In the genomic region with DNA sequence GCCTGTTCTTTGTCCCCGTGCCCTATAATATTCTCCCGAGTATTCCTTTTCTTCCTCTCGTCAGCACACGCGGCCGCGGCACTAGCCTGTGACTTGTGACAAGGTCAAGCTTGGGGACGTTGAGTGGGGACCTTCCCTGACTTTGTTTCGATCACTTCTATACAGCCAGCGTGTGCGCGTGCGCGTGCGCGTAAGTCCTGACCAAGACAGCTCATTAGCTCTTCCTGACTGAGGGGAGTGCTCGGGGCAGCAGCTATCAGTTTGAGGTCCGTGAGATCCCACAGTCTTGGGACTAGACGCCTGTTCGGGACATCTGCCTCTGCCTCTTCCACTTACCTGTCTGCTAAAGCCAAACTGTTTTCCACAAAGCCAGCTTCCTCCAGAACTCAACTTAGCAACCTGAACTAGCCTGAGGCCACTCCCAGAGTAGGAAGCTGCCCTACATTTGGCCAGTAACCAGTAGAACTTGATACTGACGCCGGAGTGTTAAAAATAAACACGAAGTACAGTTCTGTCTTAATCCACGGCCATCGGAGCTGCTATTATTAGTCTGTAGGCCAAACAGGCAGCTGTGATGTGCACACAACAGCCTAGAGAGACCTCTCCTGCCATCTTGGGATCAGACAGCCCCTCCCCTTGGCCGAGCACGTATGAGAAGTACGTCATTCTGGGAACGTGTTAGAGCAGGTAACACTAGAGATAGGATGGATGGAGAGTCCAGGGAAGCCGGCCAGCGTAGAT, we compare ENCODE assay signal across 8 mouse cellular contexts. TPM values are rescaled to one million over a fixed set of nuclear protein-coding genes. Genes with fewer than 3 reads are reported as not detected.
DNase-seq lines count a peak whose midpoint lies in the region; ATAC-seq and TF ChIP-seq lines count a peak whose summit lies in the region.

No protein-coding gene starts in this region.

- no peak for DNase-seq in spleen, adult 2 months (ENCODE audit: low read depth in 1 of 2, low spot score in 2 of 2)
- no peak for DNase-seq in spleen, adult 12 weeks (ENCODE audit: low spot score)
- no peak for DNase-seq in stomach, postnatal 0 days (ENCODE audit: low spot score)
- no peak for DNase-seq in frontal cortex, postnatal 36 days (ENCODE audit: low spot score in 2 of 2)
- DNase-seq in frontal cortex, adult 2 months (ENCODE audit: extremely low spot score in 1 of 2, low spot score in 1 of 2), result no peak
- no peak for DNase-seq in thymus, postnatal 10 days (ENCODE audit: low spot score in 2 of 2)

- TF ChIP-seq EP300 in stomach, postnatal 0 days (optimal IDR thresholded peaks at IDR 0.05), result no peak

- TF ChIP-seq CTCF in spleen, adult 2 months (IDR thresholded peaks at IDR 0.05; ENCODE audit: extremely low read depth, insufficient read depth, insufficient read length, insufficient replicate concordance), result no peak
- no peak for TF ChIP-seq CTCF in stomach, postnatal 0 days (IDR thresholded peaks at IDR 0.05; ENCODE audit: low read depth)

- no peaks in the 10 kb centered on the region for H3K4me1 ChIP-seq in spleen, adult 2 months (ENCODE audit: control insufficient read depth, insufficient read depth, insufficient read length)
- peaks cover 53% of the 10 kb centered on the region for H3K4me1 ChIP-seq in heart, embryonic 16.5 days (ENCODE audit: control insufficient read depth, insufficient read depth, low read length)
- peaks cover 55% of the 10 kb centered on the region for H3K4me1 ChIP-seq in limb, embryonic 12.5 days (replicated peaks)
- peaks cover 29% of the 10 kb centered on the region for H3K4me1 ChIP-seq in stomach, postnatal 0 days (replicated peaks; ENCODE audit: control insufficient read depth, insufficient read depth)

- peak overlapping the region; percentile 77 for H3K9ac ChIP-seq in heart, embryonic 16.5 days (ENCODE audit: low read length)
- no peak overlapping the region for H3K9ac ChIP-seq in limb, embryonic 12.5 days (replicated peaks)
- H3K9ac ChIP-seq in stomach, postnatal 0 days (ENCODE audit: low read length), result peak overlapping the region; percentile 31; the same call in 1 of the 2 replicates

- TF ChIP-seq POLR2A in spleen, adult 2 months (IDR thresholded peaks at IDR 0.05; ENCODE audit: low read depth, low read length), result no peak

- 82% methylated on average over 31 of the region's 31 CpGs for WGBS in spleen, adult 2 months
- WGBS in heart, embryonic 16.5 days, result 30% methylated on average over 31 of the region's 31 CpGs
- 82% methylated on average over 31 of the region's 31 CpGs for WGBS in limb, embryonic 12.5 days
- 56% methylated on average over 31 of the region's 31 CpGs for WGBS in stomach, postnatal 0 days

- peak; percentile 88 for ATAC-seq in heart, embryonic 16.5 days (replicated peaks; ENCODE audit: extremely low read depth, insufficient read depth, low FRiP score)
- ATAC-seq in limb, embryonic 12.5 days (ENCODE audit: insufficient number of reproducible peaks, insufficient read depth, low FRiP score, low TSS enrichment, low read depth), result no peak
- peak; percentile 58 for ATAC-seq in stomach, postnatal 0 days (ENCODE audit: low FRiP score, low TSS enrichment)

- H3K4me2 ChIP-seq in heart, embryonic 16.5 days (ENCODE audit: low read depth, low read length), result peak overlapping the region; percentile 73
- H3K4me2 ChIP-seq in limb, embryonic 12.5 days, result 0 out of 2 replicates have a peak overlapping the region, but pooled peaks have one; percentile 4
- peak overlapping the region; percentile 15; the same call in 1 of the 2 replicates for H3K4me2 ChIP-seq in stomach, postnatal 0 days (replicated peaks; ENCODE audit: low read depth)

- H3K27ac ChIP-seq in spleen, adult 2 months (ENCODE audit: insufficient read depth, low read length), result peak overlapping the region; percentile 52
- H3K27ac ChIP-seq in heart, embryonic 16.5 days (ENCODE audit: low read length), result peak overlapping the region; percentile 99
- H3K27ac ChIP-seq in limb, embryonic 12.5 days, result no peak overlapping the region; the same call in 1 of the 2 replicates
- H3K27ac ChIP-seq in stomach, postnatal 0 days (replicated peaks), result peak overlapping the region; percentile 82

- no peaks in the 10 kb centered on the region for H3K9me3 ChIP-seq in heart, embryonic 16.5 days (replicated peaks; ENCODE audit: control insufficient read depth, low read length)
- no peaks in the 10 kb centered on the region for H3K9me3 ChIP-seq in limb, embryonic 12.5 days
- no peaks in the 10 kb centered on the region for H3K9me3 ChIP-seq in stomach, postnatal 0 days (ENCODE audit: control insufficient read depth, low read length)

- no peaks in the 10 kb centered on the region for H3K27me3 ChIP-seq in spleen, adult 2 months (ENCODE audit: control insufficient read depth, insufficient read depth, low read length)
- H3K27me3 ChIP-seq in heart, embryonic 16.5 days (ENCODE audit: control insufficient read depth, insufficient read depth, low read length), result no peaks in the 10 kb centered on the region
- no peaks in the 10 kb centered on the region for H3K27me3 ChIP-seq in limb, embryonic 12.5 days
- H3K27me3 ChIP-seq in stomach, postnatal 0 days (ENCODE audit: control insufficient read depth, insufficient read depth, low read length), result no peaks in the 10 kb centered on the region

- H3K36me3 ChIP-seq in spleen, adult 2 months (ENCODE audit: control insufficient read depth, insufficient read depth, low read length), result no peaks in the 10 kb centered on the region
- H3K36me3 ChIP-seq in heart, embryonic 16.5 days (ENCODE audit: control insufficient read depth, insufficient read depth), result no peaks in the 10 kb centered on the region
- H3K36me3 ChIP-seq in limb, embryonic 12.5 days, result no peaks in the 10 kb centered on the region
- H3K36me3 ChIP-seq in stomach, postnatal 0 days (ENCODE audit: control insufficient read depth, insufficient read depth, low read length), result no peaks in the 10 kb centered on the region

- H3K4me3 ChIP-seq in spleen, adult 2 months (ENCODE audit: extremely low read depth, insufficient read depth, insufficient read length), result no peak overlapping the region
- H3K4me3 ChIP-seq in heart, embryonic 16.5 days (ENCODE audit: low read length), result peak overlapping the region; percentile 46
- H3K4me3 ChIP-seq in limb, embryonic 12.5 days (replicated peaks), result no peak overlapping the region
- H3K4me3 ChIP-seq in stomach, postnatal 0 days (ENCODE audit: low read depth, low read length), result no peak overlapping the region

RNA-seq across cellular contexts. Expression of a gene that starts 17.8 kb away (rescaled TPM):
- polyA plus RNA-seq in spleen, adult 2 months (2012; rRNA removed), result 7.4 and 8.5 TPM in 2 replicates
- polyA plus RNA-seq in heart, embryonic 16.5 days (2015; fragmentation: Nextera tagmentation; extraction: Ambion mirVana), result 12.4 and 17.2 TPM in 2 replicates
- 8.0 and 14.3 TPM in 2 replicates for polyA plus RNA-seq in limb, embryonic 12.5 days (2016; fragmentation: Nextera tagmentation; extraction: Ambion mirVana)
- 10.7 and 11.5 TPM in 2 replicates for polyA plus RNA-seq in stomach, postnatal 0 days (2015; fragmentation: Nextera tagmentation; extraction: Ambion mirVana)
- 60.0 and 64.5 TPM in 2 replicates for polyA plus RNA-seq in frontal cortex, adult 2 months (2012; rRNA removed)

RNA-seq across cellular contexts. Expression of a gene that starts 29.4 kb away (rescaled TPM):
- not detected in 2 replicates for polyA plus RNA-seq in spleen, adult 2 months (2012; rRNA removed)
- polyA plus RNA-seq in heart, embryonic 16.5 days (2015; fragmentation: Nextera tagmentation; extraction: Ambion mirVana), result 0.21 and 0.31 TPM in 2 replicates
- polyA plus RNA-seq in limb, embryonic 12.5 days (2016; fragmentation: Nextera tagmentation; extraction: Ambion mirVana), result 0.24 TPM in 1 of 2 replicates, not detected in the other
- polyA plus RNA-seq in stomach, postnatal 0 days (2015; fragmentation: Nextera tagmentation; extraction: Ambion mirVana), result 0.12 and 0.27 TPM in 2 replicates
- polyA plus RNA-seq in frontal cortex, adult 2 months (2012; rRNA removed), result 1.1 and 1.2 TPM in 2 replicates

RNA-seq across cellular contexts. Expression of a gene that starts 42.2 kb away (rescaled TPM):
- 49.6 and 64.5 TPM in 2 replicates for polyA plus RNA-seq in spleen, adult 2 months (2012; rRNA removed)
- polyA plus RNA-seq in heart, embryonic 16.5 days (2015; fragmentation: Nextera tagmentation; extraction: Ambion mirVana), result 1.6 and 4.9 TPM in 2 replicates
- 13.3 TPM in 2 replicates for polyA plus RNA-seq in limb, embryonic 12.5 days (2016; fragmentation: Nextera tagmentation; extraction: Ambion mirVana)
- 4.7 TPM in 2 replicates for polyA plus RNA-seq in stomach, postnatal 0 days (2015; fragmentation: Nextera tagmentation; extraction: Ambion mirVana)
- polyA plus RNA-seq in frontal cortex, adult 2 months (2012; rRNA removed), result 70.5 and 78.2 TPM in 2 replicates

RNA-seq across cellular contexts. Expression of a gene that starts 54.9 kb away (rescaled TPM):
- polyA plus RNA-seq in spleen, adult 2 months (2012; rRNA removed), result 109 and 140 TPM in 2 replicates
- 3.2 and 4.3 TPM in 2 replicates for polyA plus RNA-seq in heart, embryonic 16.5 days (2015; fragmentation: Nextera tagmentation; extraction: Ambion mirVana)
- polyA plus RNA-seq in limb, embryonic 12.5 days (2016; fragmentation: Nextera tagmentation; extraction: Ambion mirVana), result 2.7 and 3.5 TPM in 2 replicates
- 2.8 and 3.2 TPM in 2 replicates for polyA plus RNA-seq in stomach, postnatal 0 days (2015; fragmentation: Nextera tagmentation; extraction: Ambion mirVana)
- polyA plus RNA-seq in frontal cortex, adult 2 months (2012; rRNA removed), result 0.64 and 1.6 TPM in 2 replicates

Comparison
In these comparisons a context has a peak if more than half of its experiments do, and no peak if none do; other contexts are left out.
1. H3K4me2 ChIP-seq: peak in every context shown above with its lines; median percentile 73 in heart, embryonic 16.5 days; 15 in stomach, postnatal 0 days; 4 in limb, embryonic 12.5 days.